Mouse (Mus musculus): ENCODE measurements at regions not wholly inside any gene's neighbourhood (a gene's known extent, or its start where the extent isn't known, plus 50 kb on each side); places are given as distances from the start of the nearest gene placed in this dataset.

DNA sequence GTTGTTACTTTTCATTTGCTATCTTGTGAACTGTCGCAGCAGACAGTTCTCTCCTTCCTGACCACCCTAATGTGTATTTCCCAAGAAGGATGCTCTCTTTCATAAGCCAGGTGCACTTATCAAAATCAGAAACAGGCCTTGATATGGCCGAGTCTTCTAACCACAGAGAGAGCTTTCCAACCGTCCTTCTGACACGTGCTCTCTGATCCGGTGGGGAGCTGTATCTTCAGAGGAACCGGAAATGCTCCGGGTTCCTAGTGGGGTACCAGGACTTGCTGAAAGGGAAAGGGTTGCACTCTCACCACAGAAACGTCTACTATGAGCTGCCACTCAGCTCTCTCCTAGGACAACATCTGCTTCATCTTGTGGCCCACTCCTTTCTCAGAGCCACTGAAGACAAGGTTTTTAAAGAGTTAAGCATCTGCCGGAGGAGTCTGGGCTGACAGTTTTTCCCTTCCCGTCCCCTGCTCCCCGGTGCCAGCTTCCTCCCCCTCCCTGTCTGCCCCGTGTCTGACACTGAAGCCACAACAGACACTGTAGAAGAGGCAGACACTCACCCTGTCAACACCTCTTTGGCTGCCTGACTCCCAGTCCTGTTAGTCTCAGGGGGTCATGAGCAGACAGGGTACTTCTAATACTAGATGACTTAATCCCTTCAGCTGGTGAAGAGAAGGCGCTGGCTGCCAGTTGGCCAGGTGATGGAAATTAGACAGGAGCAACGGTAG is 327.0 kb upstream of the Runx1 start:
- H3K9ac ChIP-seq, result no peak overlapping the region; the same call in 1 of the 2 replicates

DNA sequence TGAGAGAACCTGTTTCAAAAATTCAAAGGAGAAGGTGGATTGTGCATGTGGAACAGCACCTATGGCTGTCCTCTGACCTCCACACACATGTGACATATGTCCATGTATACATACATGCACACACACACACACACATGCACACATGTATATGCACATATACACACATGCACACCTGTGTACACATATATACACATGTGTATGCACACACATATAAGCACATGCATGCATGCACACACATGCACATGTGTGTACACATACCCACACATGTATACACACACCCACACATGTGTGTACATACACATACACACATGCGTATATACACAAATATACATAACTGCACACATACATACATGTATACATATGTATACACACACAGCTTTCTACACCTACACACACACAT is 326.1 kb upstream of the Runx1 start:
- H3K4me1 ChIP-seq (replicated peaks), result peaks cover 13% of the 10 kb centered on the region
- no peak for ATAC-seq (ENCODE audit: insufficient number of reproducible peaks, low FRiP score)
- no peaks in the 10 kb centered on the region for H3K9me3 ChIP-seq (replicated peaks)
- no peak overlapping the region for H3K9ac ChIP-seq
- H3K36me3 ChIP-seq, result no peaks in the 10 kb centered on the region
- H3K27me3 ChIP-seq (replicated peaks), result peaks cover 52% of the 10 kb centered on the region
- 100% methylated on average over 1 of the region's 1 CpGs for WGBS
- H3K4me2 ChIP-seq, result no peak overlapping the region
- H3K27ac ChIP-seq (ENCODE audit: poor library complexity, severe bottlenecking), result no peak overlapping the region
- H3K4me3 ChIP-seq, result no peak overlapping the region

More for the DNA sequence above, 327.0 kb upstream of the Runx1 start:
- WGBS, result 6% methylated on average over 14 of the region's 14 CpGs
- H3K9me3 ChIP-seq (replicated peaks), result no peaks in the 10 kb centered on the region
- H3K4me1 ChIP-seq (replicated peaks), result peaks cover 13% of the 10 kb centered on the region
- no peak overlapping the region for H3K27ac ChIP-seq (ENCODE audit: poor library complexity, severe bottlenecking)
- peak; percentile 77 for ATAC-seq (ENCODE audit: insufficient number of reproducible peaks, low FRiP score)
- no peaks in the 10 kb centered on the region for H3K36me3 ChIP-seq
- H3K4me2 ChIP-seq, result peak overlapping the region; percentile 57
- H3K27me3 ChIP-seq (replicated peaks), result peaks cover 58% of the 10 kb centered on the region
- peak overlapping the region; percentile 16; the same call in 1 of the 2 replicates for H3K4me3 ChIP-seq

DNA sequence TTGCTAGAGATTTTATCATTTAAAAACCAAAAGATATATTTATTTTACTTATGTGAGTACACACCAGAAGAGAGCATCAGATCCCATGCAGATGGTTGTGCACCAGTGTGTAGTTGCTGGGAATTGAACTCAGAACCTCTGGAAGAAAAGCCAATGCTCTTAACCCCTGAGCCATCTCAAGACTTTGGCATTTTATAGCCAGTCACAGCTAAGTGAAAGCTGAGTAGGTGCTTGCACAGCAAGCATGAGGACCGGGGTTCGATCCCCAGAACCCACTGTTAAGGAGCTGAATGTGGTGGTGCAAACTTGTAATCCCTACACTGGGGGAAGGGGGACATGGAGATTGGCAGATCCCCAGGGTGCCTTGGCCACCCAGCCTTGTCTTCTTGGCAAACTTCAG is 325.7 kb upstream of the Runx1 start:
- Histone ChIP-seq H3K27me3 (replicated peaks) (peaks cover 51% of the 10 kb centered on the region), H3K9me3 (replicated peaks) (no peaks in the 10 kb centered on the region), H3K4me2 (no peak overlapping the region), H3K9ac (no peak overlapping the region), H3K4me1 (replicated peaks) (peaks cover 13% of the 10 kb centered on the region), H3K27ac (ENCODE audit: poor library complexity, severe bottlenecking) (no peak overlapping the region), H3K4me3 (no peak overlapping the region), H3K36me3 (no peaks in the 10 kb centered on the region)
- WGBS, result 95% methylated on average over 2 of the region's 2 CpGs
- ATAC-seq (ENCODE audit: insufficient number of reproducible peaks, low FRiP score), result no peak

DNA sequence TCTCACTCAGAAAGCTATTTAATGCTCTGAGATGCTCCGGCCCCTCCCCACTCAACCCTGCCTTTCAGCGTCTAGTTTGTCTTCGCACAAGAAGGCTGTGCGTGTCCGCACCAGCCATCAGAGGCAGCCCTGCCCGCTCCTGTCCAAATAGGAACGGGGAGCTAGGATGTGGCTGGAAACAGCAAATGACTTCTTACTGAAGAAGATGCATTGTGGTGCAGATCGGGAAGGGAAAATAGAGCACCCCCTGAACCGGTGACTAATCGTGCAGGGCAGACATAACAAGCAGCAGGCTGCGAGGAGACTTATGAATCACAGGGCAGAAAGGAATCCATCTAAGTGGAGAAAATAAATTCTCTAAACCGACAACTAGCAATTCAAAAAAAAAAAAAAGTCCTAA is 324.5 kb upstream of the Runx1 start:
- Histone ChIP-seq H3K27me3 (replicated peaks) (peaks cover 44% of the 10 kb centered on the region), H3K4me1 (replicated peaks) (peaks cover 13% of the 10 kb centered on the region), H3K4me3 (no peak overlapping the region), H3K36me3 (no peaks in the 10 kb centered on the region), H3K9me3 (replicated peaks) (no peaks in the 10 kb centered on the region), H3K4me2 (no peak overlapping the region), H3K9ac (no peak overlapping the region), H3K27ac (ENCODE audit: poor library complexity, severe bottlenecking) (no peak overlapping the region)
- WGBS, result 62% methylated on average over 12 of the region's 12 CpGs
- ATAC-seq (ENCODE audit: insufficient number of reproducible peaks, low FRiP score), result no peak

DNA sequence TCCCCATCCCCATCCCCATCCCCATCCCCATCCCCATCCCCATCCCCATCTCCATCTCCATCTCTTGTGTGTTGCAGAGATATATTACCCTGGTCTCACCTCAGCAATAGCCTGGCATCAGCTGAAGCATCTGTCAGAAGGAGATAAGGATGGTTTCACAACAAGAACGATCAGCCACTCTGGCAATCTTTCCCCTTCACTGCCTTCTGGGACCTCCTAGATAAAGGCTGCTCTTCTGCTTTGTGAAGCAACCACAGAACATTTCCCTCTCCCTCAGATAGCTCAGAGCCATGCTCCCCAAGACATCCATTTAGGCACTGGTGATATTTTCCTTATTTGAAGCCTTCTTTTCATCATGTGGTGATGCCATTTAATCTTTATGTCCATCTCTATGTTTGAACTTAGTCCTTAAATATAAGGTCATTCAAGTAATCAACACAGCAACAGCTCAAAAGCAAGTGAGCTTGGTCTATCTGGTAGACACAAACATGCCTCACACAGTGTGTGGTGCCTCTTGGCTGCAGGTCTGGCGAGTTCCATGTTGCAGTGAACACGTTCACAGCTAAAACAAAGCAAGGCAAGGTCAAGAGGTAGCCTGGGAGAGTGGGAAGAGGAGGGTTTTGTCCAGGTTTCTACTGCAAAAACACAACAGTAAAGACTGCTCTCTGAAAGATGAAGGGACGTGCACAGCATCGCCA is 321.7 kb upstream of the Runx1 start:
- Histone ChIP-seq H3K27me3 (replicated peaks) (peaks cover 57% of the 10 kb centered on the region), H3K4me2 (no peak overlapping the region), H3K9ac (no peak overlapping the region), H3K36me3 (no peaks in the 10 kb centered on the region), H3K27ac (ENCODE audit: poor library complexity, severe bottlenecking) (no peak overlapping the region), H3K9me3 (replicated peaks) (no peaks in the 10 kb centered on the region), H3K4me3 (no peak overlapping the region), H3K4me1 (replicated peaks) (peaks cover under 1% of the 10 kb centered on the region)
- peak; percentile 89 for ATAC-seq (ENCODE audit: insufficient number of reproducible peaks, low FRiP score)
- 58% methylated on average over 5 of the region's 5 CpGs for WGBS

DNA sequence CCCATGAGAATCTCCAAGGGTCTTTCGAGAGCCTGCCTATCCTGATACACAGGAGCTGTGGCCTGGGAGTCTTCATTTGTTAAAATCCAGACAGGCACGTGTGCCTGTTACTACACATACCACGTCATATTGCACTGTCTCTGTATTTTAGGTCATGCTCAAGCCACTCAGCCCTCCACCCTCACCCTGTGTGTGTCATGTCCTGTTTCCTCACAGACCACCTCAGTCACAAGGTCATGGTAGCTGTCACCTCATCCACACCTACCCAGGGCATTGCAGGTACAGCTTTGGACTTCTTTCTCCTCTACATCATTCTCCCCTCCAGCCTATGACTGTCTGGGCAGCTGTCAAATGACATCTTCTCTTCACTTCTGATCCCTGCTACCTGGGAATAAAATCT is 320.9 kb upstream of the Runx1 start:
- no peaks in the 10 kb centered on the region for H3K36me3 ChIP-seq
- no peaks in the 10 kb centered on the region for H3K4me1 ChIP-seq (replicated peaks)
- no peak overlapping the region for H3K27ac ChIP-seq (ENCODE audit: poor library complexity, severe bottlenecking)
- no peak overlapping the region for H3K4me3 ChIP-seq
- H3K27me3 ChIP-seq (replicated peaks), result peaks cover 62% of the 10 kb centered on the region
- H3K9ac ChIP-seq, result no peak overlapping the region
- H3K4me2 ChIP-seq, result no peak overlapping the region
- no peak for ATAC-seq (ENCODE audit: insufficient number of reproducible peaks, low FRiP score)
- WGBS, result 70% methylated on average over 3 of the region's 3 CpGs
- H3K9me3 ChIP-seq (replicated peaks), result no peaks in the 10 kb centered on the region

DNA sequence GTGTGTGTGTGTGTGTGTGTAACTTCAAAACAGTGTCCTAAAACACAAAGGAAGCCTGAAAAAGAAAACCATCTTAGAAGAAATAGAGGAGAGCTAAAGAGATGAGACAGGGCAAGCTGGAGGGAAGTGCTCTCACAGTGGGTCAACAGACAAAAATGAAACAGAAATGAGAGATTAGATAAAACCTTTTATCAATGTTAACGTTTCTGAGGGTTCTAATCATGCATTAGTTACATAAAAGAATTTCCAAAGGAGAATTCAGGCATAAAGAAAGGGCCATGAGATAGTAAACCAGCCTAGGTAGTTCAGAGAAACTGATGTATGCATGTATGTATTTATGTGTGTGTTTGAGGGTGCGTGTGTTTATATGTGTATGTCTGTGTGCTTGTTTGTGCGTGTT is 319.7 kb upstream of the Runx1 start:
- WGBS, result 58% methylated on average over 3 of the region's 3 CpGs
- Histone ChIP-seq H3K4me3 (no peak overlapping the region), H3K9me3 (replicated peaks) (no peaks in the 10 kb centered on the region), H3K4me1 (replicated peaks) (no peaks in the 10 kb centered on the region), H3K36me3 (no peaks in the 10 kb centered on the region), H3K4me2 (no peak overlapping the region), H3K27me3 (replicated peaks) (peaks cover 69% of the 10 kb centered on the region), H3K9ac (no peak overlapping the region), H3K27ac (ENCODE audit: poor library complexity, severe bottlenecking) (no peak overlapping the region)
- no peak for ATAC-seq (ENCODE audit: insufficient number of reproducible peaks, low FRiP score)

DNA sequence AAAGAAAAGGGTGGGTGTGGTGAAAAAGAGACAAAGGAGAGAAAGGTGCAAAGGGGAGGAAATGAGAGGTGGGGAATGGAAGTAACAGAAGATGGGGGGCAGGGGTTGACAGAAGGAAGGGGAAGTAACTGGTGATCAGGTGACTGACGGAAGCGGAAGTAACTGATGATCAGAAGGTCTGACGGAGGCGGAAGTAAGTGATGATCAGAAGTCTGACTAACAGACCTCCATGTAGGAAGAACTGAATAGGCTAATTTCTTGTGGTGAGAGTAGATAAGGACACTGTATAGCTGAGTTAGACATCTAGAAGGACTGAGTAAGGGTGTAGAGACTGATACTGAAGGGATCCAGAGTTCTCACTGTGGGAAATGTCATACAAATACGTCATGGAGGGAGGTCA is 318.1 kb upstream of the Runx1 start:
- ATAC-seq (ENCODE audit: insufficient number of reproducible peaks, low FRiP score), result no peak
- no peaks in the 10 kb centered on the region for H3K4me1 ChIP-seq (replicated peaks)
- WGBS, result 87% methylated on average over 5 of the region's 5 CpGs
- H3K4me2 ChIP-seq, result no peak overlapping the region
- H3K9ac ChIP-seq, result no peak overlapping the region
- no peaks in the 10 kb centered on the region for H3K9me3 ChIP-seq (replicated peaks)
- no peaks in the 10 kb centered on the region for H3K36me3 ChIP-seq
- H3K27ac ChIP-seq (ENCODE audit: poor library complexity, severe bottlenecking), result no peak overlapping the region
- H3K4me3 ChIP-seq, result no peak overlapping the region
- H3K27me3 ChIP-seq (replicated peaks), result peaks cover 67% of the 10 kb centered on the region

DNA sequence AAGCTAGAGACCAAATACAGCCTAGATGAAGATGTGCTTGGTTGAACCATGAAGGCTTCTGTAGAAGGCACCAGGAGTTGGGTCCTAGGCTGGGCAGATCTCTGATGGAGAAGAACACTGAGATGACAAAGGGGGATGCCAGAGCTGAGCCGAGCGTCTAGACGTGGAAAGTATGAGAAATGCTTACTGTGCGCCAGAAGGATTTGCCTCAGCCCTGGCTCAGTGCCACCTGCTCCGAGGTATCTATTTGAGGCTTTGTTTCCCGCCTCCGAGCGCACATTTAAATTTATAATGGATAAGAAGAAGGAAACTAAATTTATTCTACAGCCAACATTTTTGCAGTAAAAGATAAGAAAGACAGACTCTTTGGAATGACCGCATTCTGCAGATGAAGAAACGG is 317.2 kb upstream of the Runx1 start:
- no peaks in the 10 kb centered on the region for H3K36me3 ChIP-seq
- H3K27ac ChIP-seq (ENCODE audit: poor library complexity, severe bottlenecking), result no peak overlapping the region
- no peaks in the 10 kb centered on the region for H3K9me3 ChIP-seq (replicated peaks)
- 67% methylated on average over 10 of the region's 10 CpGs for WGBS
- H3K9ac ChIP-seq, result no peak overlapping the region
- peaks cover 67% of the 10 kb centered on the region for H3K27me3 ChIP-seq (replicated peaks)
- ATAC-seq (ENCODE audit: insufficient number of reproducible peaks, low FRiP score), result no peak
- H3K4me2 ChIP-seq, result no peak overlapping the region
- H3K4me1 ChIP-seq (replicated peaks), result no peaks in the 10 kb centered on the region
- no peak overlapping the region for H3K4me3 ChIP-seq

DNA sequence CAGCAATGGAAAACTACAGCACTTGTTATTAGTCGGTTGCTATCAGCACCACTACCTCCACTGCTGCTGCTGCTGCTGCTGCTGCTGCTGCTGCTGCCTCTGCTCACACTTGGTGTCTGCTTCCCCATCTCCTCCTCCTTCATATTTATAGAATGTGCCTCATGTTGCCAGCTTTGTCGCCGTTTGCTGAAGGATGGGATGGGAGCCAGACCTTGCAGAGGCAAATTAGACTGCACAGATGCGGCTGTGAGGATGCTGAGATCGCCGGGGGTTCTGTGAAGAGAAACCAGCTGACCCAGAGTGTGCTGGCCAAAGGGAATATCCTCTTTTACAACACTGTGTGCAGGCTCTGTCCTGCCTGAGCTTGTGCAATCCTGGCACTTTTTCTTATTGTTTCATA is 316.0 kb upstream of the Runx1 start:
- no peak overlapping the region for H3K27ac ChIP-seq (ENCODE audit: poor library complexity, severe bottlenecking)
- H3K9me3 ChIP-seq (replicated peaks), result no peaks in the 10 kb centered on the region
- H3K36me3 ChIP-seq, result no peaks in the 10 kb centered on the region
- no peak overlapping the region for H3K4me3 ChIP-seq
- no peaks in the 10 kb centered on the region for H3K4me1 ChIP-seq (replicated peaks)
- ATAC-seq (ENCODE audit: insufficient number of reproducible peaks, low FRiP score), result no peak
- no peak overlapping the region for H3K9ac ChIP-seq
- H3K27me3 ChIP-seq (replicated peaks), result peaks cover 73% of the 10 kb centered on the region
- WGBS, result 71% methylated on average over 6 of the region's 6 CpGs
- no peak overlapping the region for H3K4me2 ChIP-seq

DNA sequence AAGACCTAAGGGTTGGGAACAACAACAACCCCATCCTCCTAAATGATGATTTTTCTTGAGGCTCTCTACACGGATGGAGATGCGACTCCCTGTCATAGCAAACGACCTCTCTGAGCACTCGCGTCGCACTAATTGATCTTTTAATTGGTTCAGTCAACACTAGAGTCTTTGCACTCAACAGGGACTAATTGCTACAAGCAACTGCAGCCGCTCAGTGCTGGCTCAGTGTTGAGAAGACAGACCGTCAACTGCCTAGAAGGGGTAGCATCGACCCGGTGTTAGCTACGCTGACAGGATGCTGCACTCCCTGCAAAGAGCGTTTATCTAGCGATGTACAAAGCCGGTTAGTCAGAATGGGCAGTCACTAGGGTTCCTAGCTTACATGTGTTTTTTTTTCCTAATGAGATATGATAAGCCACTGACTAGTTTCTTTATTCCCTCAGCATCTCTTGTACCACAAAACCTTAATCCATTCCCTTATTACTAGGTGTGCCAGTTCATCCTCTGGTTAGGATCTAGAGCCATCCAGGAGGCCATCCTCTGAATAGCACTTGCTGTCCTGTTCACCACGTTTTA is 314.7 kb upstream of the Runx1 start:
- H3K4me3 ChIP-seq, result no peak overlapping the region
- no peaks in the 10 kb centered on the region for H3K4me1 ChIP-seq (replicated peaks)
- H3K9me3 ChIP-seq (replicated peaks), result no peaks in the 10 kb centered on the region
- no peak overlapping the region for H3K4me2 ChIP-seq
- H3K36me3 ChIP-seq, result no peaks in the 10 kb centered on the region
- no peak overlapping the region for H3K27ac ChIP-seq (ENCODE audit: poor library complexity, severe bottlenecking)
- no peak overlapping the region for H3K9ac ChIP-seq
- 41% methylated on average over 15 of the region's 15 CpGs for WGBS
- H3K27me3 ChIP-seq (replicated peaks), result peaks cover 72% of the 10 kb centered on the region
- no peak for ATAC-seq (ENCODE audit: insufficient number of reproducible peaks, low FRiP score)

All from heart, embryonic 12.5 days (tissue).